Mouse (Mus musculus) ES-E14 (cell line): Measurements from ENCODE around the gene Aqr. TPM values are rescaled to one million over a fixed set of nuclear protein-coding genes. Genes with fewer than 3 reads are reported as not detected.

Experiments used
- DNase-seq: peaks from one replicate; pipeline ENCODE4 v3.0.0-alpha.2; 2013; ENCODE audit warnings: low read depth, low spot score
- H3K27ac ChIP-seq: 2 replicates; pipeline ENCODE4 v1.5.1; 2012; ENCODE audit warnings: low read depth, mild to moderate bottlenecking, low read length, moderate library complexity, mixed read lengths; ENCODE audit not compliant: poor library complexity, insufficient read depth, severe bottlenecking
- H3K36me3 ChIP-seq: 2 replicates; pipeline ENCODE4 v1.6.1; 2012; ENCODE audit warnings: mild to moderate bottlenecking, low read length, moderate library complexity, mixed read lengths; ENCODE audit not compliant: control insufficient read depth, poor library complexity, insufficient read depth, severe bottlenecking
- H3K4me1 ChIP-seq, 2 experiments: fragments of 150-350 bp in 1 of 2; sonication (generic) in 1 of 2; 2 replicates each; pipeline ENCODE4 v1.6.1; 2012; ENCODE audit warnings: low read length in 2 of 2, mild to moderate bottlenecking in 1 of 2, mixed read lengths in 1 of 2; ENCODE audit not compliant: control insufficient read depth in 2 of 2, insufficient read depth in 2 of 2, poor library complexity in 1 of 2
- H3K4me3 ChIP-seq, 2 experiments: fragments of 150-350 bp in 1 of 2; sonication (generic) in 1 of 2; 2 replicates each; pipeline ENCODE4 v1.5.1; 2012; ENCODE audit warnings: low read length in 2 of 2, low read depth in 1 of 2, mild to moderate bottlenecking in 1 of 2, mixed read lengths in 1 of 2; ENCODE audit not compliant: insufficient read depth in 1 of 2, poor library complexity in 1 of 2, severe bottlenecking in 1 of 2
- H3K9ac ChIP-seq: 2 replicates; pipeline ENCODE4 v1.6.1; 2012; ENCODE audit warnings: low read depth, mild to moderate bottlenecking, low read length, mixed read lengths; ENCODE audit not compliant: poor library complexity, insufficient read depth, severe bottlenecking
- H3K9me3 ChIP-seq: fragments of 150-350 bp; sonication (generic); 2 replicates; pipeline ENCODE4 v1.6.1; 2012; ENCODE audit warnings: low read depth, mild to moderate bottlenecking, low read length; ENCODE audit not compliant: control insufficient read depth, insufficient read depth
- CHD2 ChIP-seq: IDR thresholded peaks from 2 replicates; pipeline ENCODE4 v1.6.1; 2014; ENCODE audit warnings: mild to moderate bottlenecking, low read depth, low read length, inconsistent platforms
- HCFC1 ChIP-seq: IDR thresholded peaks from 2 replicates; pipeline ENCODE4 v1.6.1; 2012; ENCODE audit warnings: low read length, inconsistent platforms, borderline replicate concordance; ENCODE audit not compliant: insufficient read depth
- MAFK ChIP-seq: IDR thresholded peaks from 2 replicates; pipeline ENCODE4 v1.6.1; 2014; ENCODE audit warnings: mild to moderate bottlenecking, low read depth, low read length, inconsistent platforms; ENCODE audit not compliant: insufficient read depth
- ZC3H11A ChIP-seq: IDR thresholded peaks from 2 replicates; pipeline ENCODE4 v1.6.1; 2012; ENCODE audit warnings: low read depth, mild to moderate bottlenecking, inconsistent platforms, low read length, borderline replicate concordance
- ZNF384 ChIP-seq: IDR thresholded peaks from 2 replicates; pipeline ENCODE4 v1.6.1; 2012; ENCODE audit warnings: low read depth, low read length, inconsistent platforms
- in situ Hi-C, 2 experiments: fragments of 600-800 bp; cut with MboI; formaldehyde crosslinking; loops; one replicate each; pipeline ENCODE4 v1.15.1; 2025; ENCODE audit warnings: low sequenced_read_pairs in 2 of 2, inconsistent platforms in 1 of 2; ENCODE audit not compliant: unreplicated experiment in 2 of 2
- total RNA-seq: library from RNA; depleted of rRNA; stranded (reverse); fragments of 300-350 nt; gene quantifications from 2 replicates; pipeline ENCODE4 v1.2.3, GENCODE M21; 2012

The Aqr gene
- total RNA-seq, 1 experiment, result 80.2 TPM

DNA sequence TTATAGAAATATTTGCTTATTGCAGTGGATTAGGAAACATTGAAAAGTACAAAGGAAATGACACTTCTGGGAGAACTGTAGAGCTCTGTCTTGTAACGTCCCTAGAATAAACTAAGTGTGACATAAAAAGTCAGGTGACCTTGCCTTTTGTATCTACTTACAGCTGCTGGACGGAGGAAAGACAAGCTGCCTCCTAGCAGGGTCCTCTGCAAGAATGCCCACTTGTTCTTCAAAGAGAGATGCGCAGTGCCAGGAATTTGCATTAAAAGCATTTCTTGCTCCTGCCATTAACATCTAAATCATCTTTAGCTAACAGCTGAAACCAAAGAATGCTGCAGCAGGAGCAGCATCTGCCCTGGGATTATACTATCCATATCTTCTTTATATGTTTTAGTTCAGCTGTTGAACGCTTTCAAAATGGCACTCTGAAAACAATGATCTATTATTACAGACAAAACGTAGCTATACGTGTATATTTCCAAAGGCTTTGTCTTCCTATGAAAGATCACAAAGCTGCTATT is 126.7 kb downstream of the Aqr start:
- in situ Hi-C loops, result no loop called here

DNA sequence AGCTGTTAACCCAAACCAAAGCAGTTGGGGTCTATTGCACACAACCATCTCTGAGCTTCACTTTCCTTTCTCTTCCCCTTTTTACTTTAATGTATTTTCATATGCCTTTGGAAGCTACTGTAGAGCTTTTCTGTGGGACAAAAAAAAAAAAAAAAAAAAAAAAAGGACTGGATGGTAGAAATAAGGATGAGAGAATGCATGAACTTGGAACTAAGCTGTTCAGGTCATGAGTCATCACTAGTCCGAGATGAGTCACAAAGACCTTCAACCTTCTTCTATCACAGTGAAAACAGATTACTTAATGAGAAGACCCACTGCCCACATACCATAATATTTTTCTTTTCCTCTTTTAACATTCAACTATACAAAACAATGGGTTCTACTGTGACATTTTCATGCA is 127.2 kb downstream of the Aqr start:
- no peak for DNase-seq
- Histone ChIP-seq H3K4me3 (no peak overlapping the region), H3K36me3 (no peaks in the 10 kb centered on the region), H3K4me1 (peaks cover 0 to 8% of the 10 kb centered on the region in 2 experiments; a peak in 1 of 4 replicates), H3K27ac (no peak overlapping the region), H3K9ac (no peak overlapping the region), H3K9me3 (no peaks in the 10 kb centered on the region)
- in situ Hi-C loops, result no loop called here
- no peak for TF ChIP-seq HCFC1
- TF ChIP-seq ZNF384, result no peak
- no peak for TF ChIP-seq MAFK
- TF ChIP-seq CHD2, result no peak
- TF ChIP-seq ZC3H11A, result no peak

More for the DNA sequence above, 126.7 kb downstream of the Aqr start:
- Histone ChIP-seq H3K4me3 (no peak overlapping the region), H3K27ac (no peak overlapping the region), H3K4me1 (peaks cover 0 to 8% of the 10 kb centered on the region in 2 experiments; a peak in 1 of 4 replicates), H3K36me3 (no peaks in the 10 kb centered on the region), H3K9ac (no peak overlapping the region), H3K9me3 (no peaks in the 10 kb centered on the region)
- no peak for DNase-seq
- TF ChIP-seq HCFC1, result no peak
- TF ChIP-seq CHD2, result no peak
- TF ChIP-seq ZNF384, result no peak
- TF ChIP-seq ZC3H11A, result no peak
- TF ChIP-seq MAFK, result no peak

GRCm38 (mm10) chr2:114058226-114058796 is 128.5 kb downstream of the Aqr start:
- in situ Hi-C loops, result no loop called here
- no peak for TF ChIP-seq ZNF384
- TF ChIP-seq HCFC1, result no peak
- no peak for TF ChIP-seq ZC3H11A
- no peak for TF ChIP-seq CHD2
- no peak for TF ChIP-seq MAFK
- Histone ChIP-seq H3K9me3 (no peaks in the 10 kb centered on the region), H3K4me3 (no peak overlapping the region), H3K4me1 (peaks cover 0 to 8% of the 10 kb centered on the region in 2 experiments; a peak in 1 of 4 replicates), H3K36me3 (no peaks in the 10 kb centered on the region), H3K9ac (no peak overlapping the region), H3K27ac (no peak overlapping the region)
- DNase-seq, result no peak

DNA sequence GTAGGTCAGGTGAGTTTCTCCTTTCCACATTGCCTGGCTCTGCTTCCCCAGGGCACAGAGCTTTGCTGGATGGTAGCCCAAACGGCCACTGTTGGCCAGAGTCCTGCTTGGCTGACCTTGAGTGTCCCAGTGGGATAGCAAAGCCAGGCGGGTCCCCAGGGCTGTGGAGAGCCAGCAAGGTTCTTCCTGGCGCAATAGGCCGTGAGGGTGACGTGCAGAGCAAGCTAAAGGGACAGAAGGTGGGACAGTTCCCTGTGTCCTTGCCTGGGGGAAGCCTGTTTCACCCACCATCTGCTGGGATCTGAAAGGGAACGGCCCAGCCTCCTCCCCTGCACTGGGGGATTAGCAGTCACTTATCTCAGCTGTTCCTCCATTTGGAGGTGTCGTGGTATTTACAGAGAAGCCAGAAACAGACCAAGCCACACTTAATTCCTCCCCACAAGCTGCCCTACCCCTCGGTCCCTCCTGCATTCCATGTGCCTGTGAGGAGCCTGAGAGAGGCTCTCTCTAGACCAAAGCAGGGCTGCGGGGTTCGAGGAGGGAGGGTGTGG is 129.4 kb downstream of the Aqr start:
- Histone ChIP-seq H3K9ac (no peak overlapping the region), H3K4me3 (peak overlapping the region in 1 of 2 experiments; percentile 27; a peak in 2 of 4 replicates), H3K4me1 (peaks cover 0 to 8% of the 10 kb centered on the region in 2 experiments; a peak in 1 of 4 replicates), H3K9me3 (no peaks in the 10 kb centered on the region), H3K27ac (no peak overlapping the region), H3K36me3 (no peaks in the 10 kb centered on the region)
- in situ Hi-C loops, result no loop called here
- no peak for TF ChIP-seq CHD2
- no peak for TF ChIP-seq ZNF384
- no peak for DNase-seq
